Mouse (Mus musculus): ENCODE data around the gene Herc2.

Gene Herc2

DNA sequence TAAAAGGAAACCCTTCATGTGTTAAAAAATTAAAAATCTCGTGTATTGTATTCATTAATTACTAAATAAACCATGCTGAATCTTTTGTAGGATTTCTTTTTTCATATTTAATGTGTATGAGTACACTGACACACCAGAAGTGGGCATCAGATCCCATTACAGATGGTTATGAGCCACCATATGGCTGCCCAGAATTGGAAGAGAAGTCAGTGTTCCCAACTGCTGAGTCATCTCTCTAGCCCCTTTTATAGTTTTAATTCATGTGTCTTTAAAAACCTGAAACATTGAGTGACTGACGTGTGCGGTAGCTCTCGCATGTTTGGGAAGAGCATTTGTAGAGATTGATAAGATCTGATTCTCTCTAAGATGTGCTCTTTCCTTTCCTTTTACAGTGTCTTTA, 21.7 kb downstream of the Herc2 start:
- DNase-seq: no peak

- no peak for DNase-seq
These were observed 33.0 kb downstream of the Herc2 start for GRCm38 (mm10) chr7:56083034-56083433.

- DNase-seq: no peak
These were observed 39.1 kb downstream of the Herc2 start for GRCm38 (mm10) chr7:56089097-56089496.

GRCm38 (mm10) chr7:56091445-56091844, 41.4 kb downstream of the Herc2 start:
- DNase-seq: no peak

DNA sequence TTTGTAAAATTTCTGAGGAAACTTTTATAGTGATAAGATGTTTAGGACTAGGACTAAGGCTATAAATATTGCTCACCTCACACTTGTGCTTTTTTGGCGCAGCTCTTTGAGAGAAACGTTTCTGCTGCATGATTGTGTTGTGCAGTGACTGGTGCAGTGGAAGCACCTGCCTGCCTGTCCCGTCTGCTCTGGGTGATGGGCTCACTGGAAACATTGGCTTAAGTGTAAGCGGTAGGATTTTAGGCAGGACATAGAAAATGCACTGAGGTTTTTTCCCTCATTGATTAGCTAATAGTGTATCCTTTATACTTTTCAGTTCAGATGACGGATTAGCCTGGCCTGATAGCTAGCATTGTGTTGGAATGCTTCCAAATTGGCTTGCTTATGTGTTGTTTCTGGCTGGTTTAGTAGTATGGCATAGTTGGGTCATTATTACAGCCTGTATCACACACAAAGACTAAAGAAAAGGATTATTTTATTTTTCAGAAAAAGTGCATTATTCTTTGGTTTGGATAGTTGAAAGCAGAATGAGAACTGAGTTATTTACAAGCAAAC, 52.4 kb downstream of the Herc2 start:
- no peak for DNase-seq

- DNase-seq: no peak
These were observed 63.0 kb downstream of the Herc2 start for GRCm38 (mm10) chr7:56112999-56113398.

GRCm38 (mm10) chr7:56114148-56114547, 64.2 kb downstream of the Herc2 start:
- no peak for DNase-seq

DNA sequence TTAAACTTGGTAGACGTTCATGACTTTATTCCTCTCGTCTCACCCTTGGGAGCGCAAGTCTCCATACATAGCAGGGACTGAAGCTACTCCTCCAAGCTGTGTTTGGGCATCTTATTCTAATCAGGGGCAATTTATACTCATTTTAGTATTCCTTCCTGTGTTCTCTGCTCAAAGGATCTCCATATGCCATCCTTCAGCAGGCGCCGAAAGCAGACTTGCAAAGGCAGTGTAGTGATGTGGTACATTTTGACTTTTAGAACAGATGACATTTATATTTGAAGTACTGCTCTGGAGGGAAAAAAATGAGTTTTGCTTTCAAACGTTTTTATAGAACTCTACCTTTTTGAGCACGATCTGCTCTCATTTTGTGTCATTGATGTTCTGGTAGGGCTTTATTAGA, 71.0 kb downstream of the Herc2 start:
- DNase-seq: no peak

GRCm38 (mm10) chr7:56121425-56121824, 71.4 kb downstream of the Herc2 start:
- no peak for DNase-seq

DNA sequence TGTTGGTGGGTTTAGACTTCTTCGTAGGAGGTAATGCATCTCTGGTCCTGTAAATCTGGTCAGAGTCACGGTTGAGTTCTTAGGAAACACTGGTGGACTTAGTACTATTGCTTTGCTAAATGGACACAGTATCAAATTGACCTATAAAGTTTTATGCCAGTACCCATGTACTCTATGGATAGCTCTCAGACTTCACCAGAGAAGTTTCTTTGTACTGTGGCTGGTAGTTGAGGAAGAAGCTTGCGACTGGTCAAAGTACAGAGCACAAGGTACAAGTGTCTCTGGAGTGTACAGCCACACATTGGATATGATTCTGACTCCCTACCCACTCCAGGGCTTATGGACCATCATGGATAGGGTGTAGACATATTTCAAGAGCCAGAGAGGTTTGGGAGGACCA, 78.1 kb downstream of the Herc2 start:
- DNase-seq: no peak

- no peak for DNase-seq
These were observed 79.6 kb downstream of the Herc2 start for GRCm38 (mm10) chr7:56129577-56129976.

- no peak for DNase-seq
These were observed 81.6 kb downstream of the Herc2 start for GRCm38 (mm10) chr7:56131548-56131947.

- DNase-seq: no peak
These were observed 88.7 kb downstream of the Herc2 start for GRCm38 (mm10) chr7:56138706-56139105.

DNA sequence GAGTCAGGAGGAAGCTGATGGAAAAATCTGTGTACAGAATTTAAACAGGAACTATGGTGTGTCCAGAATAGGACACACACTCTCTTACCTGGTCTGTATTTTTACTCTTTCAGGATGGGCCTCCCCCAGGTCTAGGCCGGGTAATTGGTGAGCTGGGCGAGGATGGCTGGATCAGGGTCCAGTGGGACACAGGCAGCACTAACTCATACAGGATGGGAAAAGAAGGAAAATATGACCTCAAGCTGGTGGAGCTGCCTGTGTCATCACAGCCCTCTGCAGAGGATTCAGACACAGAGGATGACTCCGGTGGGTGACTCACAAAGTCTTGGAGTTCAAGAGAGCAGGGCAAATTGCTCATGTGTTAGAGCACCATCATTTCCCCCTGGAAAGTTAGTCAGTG, 96.4 kb downstream of the Herc2 start:
- DNase-seq: no peak

DNA sequence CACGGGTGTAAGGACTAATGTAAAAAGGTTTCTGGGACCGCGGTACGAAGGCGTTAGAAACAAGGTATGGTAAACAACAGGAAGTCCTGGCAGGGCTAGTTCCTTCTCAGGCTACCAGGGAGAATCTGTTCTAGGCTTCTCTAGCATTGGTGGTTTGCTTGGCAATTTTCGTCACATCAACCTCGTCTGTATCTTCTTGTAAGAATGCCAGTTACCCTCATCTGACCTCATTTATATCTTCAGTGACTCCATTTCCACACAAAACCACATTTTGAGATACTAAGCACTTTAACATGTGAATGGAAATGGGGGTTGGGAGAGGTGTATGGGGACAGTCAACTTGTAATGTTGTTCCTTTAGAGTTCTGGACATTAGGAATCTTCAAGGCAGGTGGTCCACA, 98.9 kb downstream of the Herc2 start:
- DNase-seq: no peak

DNA sequence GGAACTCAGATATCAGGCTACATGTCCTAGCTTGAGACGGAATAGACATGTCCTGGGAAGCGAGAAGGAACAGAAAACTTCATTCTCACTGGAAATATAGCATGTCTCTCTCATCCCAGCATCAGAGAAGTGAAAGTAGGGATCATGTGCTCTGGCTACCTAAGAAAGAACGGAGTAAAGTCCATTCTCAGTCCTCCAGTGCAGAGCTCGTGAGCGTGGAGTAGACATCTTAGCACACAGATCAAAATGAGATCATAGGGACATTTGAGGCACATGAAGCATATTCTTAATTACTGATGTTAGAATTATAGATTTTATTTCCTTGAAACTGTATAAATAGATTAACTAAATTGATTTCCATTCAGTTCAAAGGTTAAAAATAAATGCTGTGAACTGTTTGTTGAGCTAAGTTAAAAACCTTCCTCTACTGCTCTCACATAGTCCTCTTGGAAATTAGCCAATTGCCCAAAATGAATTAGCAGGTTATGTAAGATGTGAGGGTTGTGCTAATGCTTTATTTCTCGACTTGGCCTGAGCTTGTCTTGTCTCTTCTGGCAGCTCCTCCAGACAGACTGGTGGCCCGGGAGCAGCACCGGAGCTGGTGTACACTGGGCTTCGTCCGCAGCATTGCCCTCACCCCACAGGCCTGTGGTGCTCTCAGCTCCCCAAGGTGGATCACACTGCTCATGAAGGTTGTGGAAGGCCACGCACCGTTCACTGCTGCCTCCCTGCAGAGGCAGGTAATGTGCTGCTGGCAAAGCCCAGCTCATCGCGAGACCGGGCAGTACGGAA, 102.1 kb downstream of the Herc2 start:
- DNase-seq: no peak

GRCm38 (mm10) chr7:56153161-56153560, 103.2 kb downstream of the Herc2 start:
- DNase-seq: no peak

DNA sequence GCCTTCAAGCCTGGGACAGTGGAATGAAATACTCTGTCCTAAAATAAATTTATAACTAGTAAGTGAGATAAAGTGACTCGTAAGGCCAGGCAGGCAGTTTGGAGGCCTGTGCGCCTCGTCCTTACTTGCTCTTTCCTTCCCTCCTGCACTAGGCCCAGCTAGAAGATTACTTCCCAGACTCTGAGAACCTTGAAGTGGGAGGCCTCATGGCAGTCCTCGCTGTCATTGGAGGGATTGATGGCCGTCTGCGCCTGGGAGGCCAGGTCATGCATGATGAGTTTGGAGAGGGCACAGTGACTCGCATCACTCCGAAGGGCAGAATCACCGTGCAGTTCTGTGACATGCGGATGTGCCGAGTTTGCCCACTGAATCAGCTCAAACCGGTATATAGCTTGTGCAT, 103.6 kb downstream of the Herc2 start:
- no peak for DNase-seq

GRCm38 (mm10) chr7:56163316-56163715, 113.3 kb downstream of the Herc2 start:
- no peak for DNase-seq

DNA sequence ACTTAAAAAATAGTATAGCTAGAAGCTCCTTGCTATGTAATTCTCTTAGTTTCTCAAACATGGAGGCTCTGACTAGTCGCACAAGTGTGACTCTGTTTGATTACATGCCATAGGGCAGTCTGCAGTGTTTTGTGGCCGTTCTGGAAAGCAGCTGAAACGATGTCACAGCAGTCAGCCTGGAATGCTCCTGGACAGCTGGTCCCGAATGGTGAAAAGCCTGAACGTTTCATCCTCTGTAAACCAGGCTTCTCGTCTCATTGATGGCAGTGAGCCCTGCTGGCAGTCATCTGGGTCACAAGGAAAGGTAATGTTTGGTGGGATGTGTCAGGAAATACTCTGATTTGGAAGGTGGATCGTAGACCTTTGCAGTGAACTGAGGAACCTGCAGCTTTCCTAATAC, 118.7 kb downstream of the Herc2 start:
- no peak for DNase-seq

GRCm38 (mm10) chr7:56177371-56177770, 127.4 kb downstream of the Herc2 start:
- DNase-seq: no peak

- no peak for DNase-seq
These were observed 141.0 kb downstream of the Herc2 start for GRCm38 (mm10) chr7:56191041-56191440.

GRCm38 (mm10) chr7:56191661-56192060, 141.7 kb downstream of the Herc2 start:
- no peak for DNase-seq

DNA sequence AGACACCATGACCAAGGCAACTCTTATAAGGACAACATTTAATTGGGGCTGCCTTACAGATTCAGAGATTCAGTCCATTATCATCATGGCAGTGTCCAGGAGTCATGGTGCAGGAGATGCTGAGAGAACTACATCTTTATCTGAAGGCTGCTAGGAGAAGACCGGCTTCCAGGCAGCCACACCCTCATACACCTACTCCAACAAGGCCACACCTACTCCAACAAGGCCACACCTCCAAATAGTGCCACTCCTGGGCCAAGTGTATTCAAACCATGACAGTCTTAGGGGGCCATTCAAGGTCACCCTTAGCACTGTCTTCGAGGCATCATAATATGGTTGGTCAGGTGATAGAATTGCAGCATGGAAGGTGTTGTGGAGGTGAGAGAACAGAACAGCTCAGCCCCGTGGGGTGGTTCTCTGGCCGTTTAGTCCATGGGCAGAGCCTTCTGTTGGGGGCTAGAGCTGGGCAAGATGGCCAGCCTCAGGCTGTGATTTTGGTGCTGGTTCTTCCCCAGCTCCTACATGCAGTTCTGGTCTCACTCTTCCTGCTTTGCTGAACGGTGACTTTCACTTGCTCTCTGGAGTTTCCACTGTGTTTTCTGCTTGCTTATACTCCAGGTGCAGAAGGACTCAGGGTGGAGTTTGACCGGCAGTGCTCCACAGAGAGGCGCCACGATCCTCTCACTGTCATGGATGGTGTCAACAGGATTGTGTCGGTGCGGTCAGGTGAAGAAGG, 151.7 kb downstream of the Herc2 start:
- DNase-seq: no peak
